Mouse (Mus musculus): ENCODE data around the gene H1foo.

Gene H1foo

GRCm38 (mm10) chr6:115927292-115928242 is 17.2 kb upstream of the H1foo start:
- DNase-seq (ENCODE audit: low spot score in 2 of 2) = no peak

- no peak for DNase-seq (ENCODE audit: low spot score in 2 of 2)
These were observed 14.7 kb upstream of the H1foo start for GRCm38 (mm10) chr6:115930018-115930417.

- no peak for DNase-seq (ENCODE audit: low spot score in 2 of 2)
These were observed 13.1 kb upstream of the H1foo start, which contains the start of gene Rho for GRCm38 (mm10) chr6:115931639-115932038. TSS of gene Rho (plus strand) at chr6:115931748.

GRCm38 (mm10) chr6:115932391-115932790 is 12.3 kb upstream of the H1foo start:
- no peak for DNase-seq (ENCODE audit: low spot score in 2 of 2)

GRCm38 (mm10) chr6:115935544-115935943 is 9.2 kb upstream of the H1foo start:
- no peak for DNase-seq (ENCODE audit: low spot score in 2 of 2)

GRCm38 (mm10) chr6:115938011-115938410 is 6.7 kb upstream of the H1foo start:
- no peak for DNase-seq (ENCODE audit: low spot score in 2 of 2)

GRCm38 (mm10) chr6:115938798-115939197 is 5.9 kb upstream of the H1foo start:
- no peak for DNase-seq (ENCODE audit: low spot score in 2 of 2)

- DNase-seq (ENCODE audit: low spot score in 2 of 2) = no peak
These were observed 4.1 kb upstream of the H1foo start for GRCm38 (mm10) chr6:115940603-115941002.

- no peak for DNase-seq (ENCODE audit: low spot score in 2 of 2)
These were observed 3.6 kb upstream of the H1foo start for GRCm38 (mm10) chr6:115941128-115941527.

- DNase-seq (ENCODE audit: low spot score in 2 of 2) = no peak
These were observed 975 bp upstream of the H1foo start for GRCm38 (mm10) chr6:115943498-115944427.

- DNase-seq (ENCODE audit: low spot score in 2 of 2) = no peak
These were observed 895 bp downstream of the H1foo start for GRCm38 (mm10) chr6:115945633-115946032.

- no peak for DNase-seq (ENCODE audit: low spot score in 2 of 2)
These were observed 1.7 kb downstream of the H1foo start for GRCm38 (mm10) chr6:115946389-115946788.

GRCm38 (mm10) chr6:115954506-115955074 is 9.9 kb downstream of the H1foo start:
- DNase-seq (ENCODE audit: low spot score in 2 of 2) = no peak

- DNase-seq (ENCODE audit: low spot score in 2 of 2) = no peak
These were observed 10.4 kb downstream of the H1foo start for GRCm38 (mm10) chr6:115955169-115955568.

- no peak for DNase-seq (ENCODE audit: low spot score in 2 of 2)
These were observed 10.9 kb downstream of the H1foo start for GRCm38 (mm10) chr6:115955664-115956063.

- no peak for DNase-seq (ENCODE audit: low spot score in 2 of 2)
These were observed 11.7 kb downstream of the H1foo start for GRCm38 (mm10) chr6:115956418-115956921.

- DNase-seq (ENCODE audit: low spot score in 2 of 2) = no peak
These were observed 12.3 kb downstream of the H1foo start for GRCm38 (mm10) chr6:115956922-115957601.

- DNase-seq (ENCODE audit: low spot score in 2 of 2) = no peak
These were observed 12.9 kb downstream of the H1foo start for GRCm38 (mm10) chr6:115957681-115958080.

- no peak for DNase-seq (ENCODE audit: low spot score in 2 of 2)
These were observed 13.7 kb downstream of the H1foo start for GRCm38 (mm10) chr6:115958445-115958844.

GRCm38 (mm10) chr6:115959151-115959691 is 14.5 kb downstream of the H1foo start:
- DNase-seq (ENCODE audit: low spot score in 2 of 2) = no peak

- DNase-seq (ENCODE audit: low spot score in 2 of 2) = no peak
These were observed 15.6 kb downstream of the H1foo start for GRCm38 (mm10) chr6:115960322-115960721.

Measured in frontal cortex, postnatal 14 days (tissue).